Mouse (Mus musculus): Measurements from ENCODE around the gene Arhgef39. TPM values are rescaled to one million over a fixed set of nuclear protein-coding genes. Genes with fewer than 3 reads are reported as not detected.
A peak's percentile ranks its signal among the peaks of the same experiment; 100 is the strongest.

Gene Arhgef39
- polyA plus RNA-seq, 1 experiment, result 5.7 TPM

DNA sequence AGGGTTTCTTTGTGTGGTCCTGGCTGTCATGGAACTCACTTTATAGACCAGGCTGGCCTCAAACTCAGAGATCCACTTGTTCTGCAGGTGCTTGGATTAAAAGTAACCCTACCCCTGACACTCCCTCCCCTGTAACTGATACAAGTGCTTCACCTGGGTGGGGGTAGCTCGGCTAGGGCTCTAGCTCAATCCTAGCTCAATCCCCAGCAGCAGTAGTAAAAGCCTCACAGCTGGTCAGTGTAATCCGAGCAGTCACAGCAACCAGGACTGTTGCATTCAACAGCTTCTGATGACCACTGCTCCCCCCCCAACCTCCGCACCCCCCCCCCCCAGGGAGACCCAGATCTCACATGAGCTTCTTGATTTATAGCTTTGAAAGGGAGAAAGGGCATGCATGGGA, 42.5 kb upstream of the Arhgef39 start:
- Histone ChIP-seq H3K27me3 (ENCODE audit: control insufficient read depth, insufficient read depth, insufficient read length) (no peaks in the 10 kb centered on the region), H3K4me3 (no peak overlapping the region), H3K4me2 (ENCODE audit: low read depth) (no peak overlapping the region), H3K36me3 (ENCODE audit: control insufficient read depth, insufficient read depth) (peaks cover 89% of the 10 kb centered on the region), H3ac (ENCODE audit: control insufficient read depth, insufficient read length) (no peak overlapping the region), H3K79me2 (ENCODE audit: control insufficient read depth, insufficient read depth) (no peaks in the 10 kb centered on the region)
- TF ChIP-seq SRF (IDR thresholded peaks at IDR 0.05; ENCODE audit: control insufficient read depth, insufficient read length, low read depth) (no peak), REST (IDR thresholded peaks at IDR 0.05; ENCODE audit: insufficient read depth, insufficient read length) (no peak), POLR2AphosphoS2 (IDR thresholded peaks at IDR 0.05; ENCODE audit: insufficient read length, low read depth) (no peak), MYOD1 (IDR thresholded peaks at IDR 0.05; ENCODE audit: control insufficient read depth in 1 of 3, insufficient read length in 2 of 3, low read depth in 2 of 3) (no peak), E2F4 (IDR thresholded peaks at IDR 0.05; ENCODE audit: insufficient read depth) (no peak), MYOG (IDR thresholded peaks at IDR 0.05; ENCODE audit: control insufficient read depth in 1 of 3, insufficient read depth in 1 of 3, insufficient read length in 2 of 3, low read depth in 2 of 3) (no peak), TCF3 (IDR thresholded peaks at IDR 0.05; ENCODE audit: insufficient read length, low read depth) (no peak), TCF12 (IDR thresholded peaks at IDR 0.05; ENCODE audit: insufficient read depth, poor library complexity, severe bottlenecking) (no peak), MAX (IDR thresholded peaks at IDR 0.05; ENCODE audit: low read depth) (no peak), CEBPB (IDR thresholded peaks at IDR 0.05; ENCODE audit: insufficient read depth, poor library complexity, severe bottlenecking) (no peak), USF1 (IDR thresholded peaks at IDR 0.05; ENCODE audit: low read depth) (no peak), POLR2A (IDR thresholded peaks at IDR 0.05; ENCODE audit: insufficient read length, low read depth) (no peak)

DNA sequence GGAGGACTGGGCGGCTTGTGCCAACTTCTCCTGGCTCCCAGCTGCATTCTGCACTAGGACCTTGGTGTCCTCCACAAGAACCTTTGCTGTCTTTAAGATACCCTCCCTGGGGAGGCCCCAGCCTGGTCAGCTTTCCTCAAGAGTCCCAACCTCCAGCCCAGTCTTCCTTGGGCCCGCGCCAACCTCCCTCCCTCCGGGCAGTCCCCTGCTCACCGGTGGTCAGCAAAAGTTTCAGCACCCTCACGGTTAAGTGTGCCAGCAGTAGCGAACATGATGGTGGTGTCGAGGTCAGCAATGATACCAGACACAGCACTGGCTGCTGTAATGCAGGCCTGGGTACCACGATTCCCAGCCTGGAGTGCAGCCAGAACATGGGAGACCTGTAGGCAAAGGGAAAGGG, 36.5 kb upstream of the Arhgef39 start:
- TF ChIP-seq MYOD1 (IDR thresholded peaks at IDR 0.05; ENCODE audit: control insufficient read depth in 1 of 3, insufficient read length in 2 of 3, low read depth in 2 of 3) (no peak), REST (IDR thresholded peaks at IDR 0.05; ENCODE audit: insufficient read depth, insufficient read length) (no peak), POLR2A (IDR thresholded peaks at IDR 0.05; ENCODE audit: insufficient read length, low read depth) (no peak), CEBPB (IDR thresholded peaks at IDR 0.05; ENCODE audit: insufficient read depth, poor library complexity, severe bottlenecking) (no peak), E2F4 (IDR thresholded peaks at IDR 0.05; ENCODE audit: insufficient read depth) (no peak), TCF12 (IDR thresholded peaks at IDR 0.05; ENCODE audit: insufficient read depth, poor library complexity, severe bottlenecking) (no peak), TCF3 (IDR thresholded peaks at IDR 0.05; ENCODE audit: insufficient read length, low read depth) (no peak), SRF (IDR thresholded peaks at IDR 0.05; ENCODE audit: control insufficient read depth, insufficient read length, low read depth) (no peak), MYOG (IDR thresholded peaks at IDR 0.05; ENCODE audit: control insufficient read depth in 1 of 3, insufficient read depth in 1 of 3, insufficient read length in 2 of 3, low read depth in 2 of 3) (no peak), MAX (IDR thresholded peaks at IDR 0.05; ENCODE audit: low read depth) (no peak), USF1 (IDR thresholded peaks at IDR 0.05; ENCODE audit: low read depth) (no peak)
- Histone ChIP-seq H3K4me2 (ENCODE audit: low read depth) (no peak overlapping the region), H3K36me3 (ENCODE audit: control insufficient read depth, insufficient read depth) (peaks cover 78% of the 10 kb centered on the region), H3ac (ENCODE audit: control insufficient read depth, insufficient read length) (no peak overlapping the region), H3K4me3 (no peak overlapping the region), H3K27me3 (ENCODE audit: control insufficient read depth, insufficient read depth, insufficient read length) (no peaks in the 10 kb centered on the region), H3K79me2 (ENCODE audit: control insufficient read depth, insufficient read depth) (no peaks in the 10 kb centered on the region)

DNA sequence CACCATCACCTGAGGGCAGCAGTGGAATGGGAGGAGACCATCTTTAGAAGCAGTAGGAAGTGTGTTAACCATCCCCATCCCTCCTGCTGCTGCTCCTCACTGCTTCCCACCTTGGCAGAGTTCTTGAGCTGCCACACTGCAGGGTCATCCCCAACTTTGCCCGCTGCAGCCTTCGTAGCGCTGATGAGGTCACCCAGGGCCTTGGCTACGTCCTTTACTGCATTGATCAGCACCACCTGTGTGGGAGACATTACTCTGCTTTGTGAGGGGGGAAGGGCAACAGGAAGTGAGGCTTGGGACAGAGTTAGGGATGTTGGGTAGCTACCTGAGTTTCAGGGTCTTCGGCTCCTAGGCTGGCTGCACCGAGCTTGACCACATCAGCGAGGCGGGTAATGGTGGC, 36.1 kb upstream of the Arhgef39 start:
- no peak overlapping the region for H3ac ChIP-seq (ENCODE audit: control insufficient read depth, insufficient read length)
- H3K27me3 ChIP-seq (ENCODE audit: control insufficient read depth, insufficient read depth, insufficient read length), result no peaks in the 10 kb centered on the region
- H3K79me2 ChIP-seq (ENCODE audit: control insufficient read depth, insufficient read depth), result no peaks in the 10 kb centered on the region

DNA sequence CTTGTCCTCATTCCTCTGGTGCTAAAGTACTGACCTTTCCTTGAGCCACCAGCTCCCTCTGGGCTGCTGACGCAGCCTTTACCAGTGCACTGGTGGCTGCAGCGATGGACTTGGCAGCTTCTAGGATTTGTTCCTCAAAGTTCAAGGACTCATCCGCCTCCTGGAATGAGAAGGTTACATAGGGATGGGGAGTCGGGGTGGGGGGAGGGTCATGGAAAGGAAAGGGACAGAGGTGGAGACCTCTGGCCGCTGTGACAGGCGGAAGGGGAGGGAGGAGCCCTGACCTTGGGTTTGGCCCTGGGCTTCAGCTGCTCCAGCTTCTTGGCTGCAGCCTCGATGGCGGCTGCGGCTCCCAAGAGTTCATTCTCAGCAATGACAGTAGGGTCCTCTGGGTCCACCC, 33.8 kb upstream of the Arhgef39 start:
- Histone ChIP-seq H3ac (ENCODE audit: control insufficient read depth, insufficient read length) (no peak overlapping the region), H3K27me3 (ENCODE audit: control insufficient read depth, insufficient read depth, insufficient read length) (no peaks in the 10 kb centered on the region), H3K79me2 (ENCODE audit: control insufficient read depth, insufficient read depth) (no peaks in the 10 kb centered on the region), H3K4me3 (no peak overlapping the region), H3K4me2 (ENCODE audit: low read depth) (no peak overlapping the region), H3K36me3 (ENCODE audit: control insufficient read depth, insufficient read depth) (peaks cover 62% of the 10 kb centered on the region)
- no peak for TF ChIP-seq MYOG (IDR thresholded peaks at IDR 0.05; ENCODE audit: control insufficient read depth in 1 of 3, insufficient read depth in 1 of 3, insufficient read length in 2 of 3, low read depth in 2 of 3)
- no peak for TF ChIP-seq MAX (IDR thresholded peaks at IDR 0.05; ENCODE audit: low read depth)
- no peak for TF ChIP-seq TCF12 (IDR thresholded peaks at IDR 0.05; ENCODE audit: insufficient read depth, poor library complexity, severe bottlenecking)
- no peak for TF ChIP-seq E2F4 (IDR thresholded peaks at IDR 0.05; ENCODE audit: insufficient read depth)
- no peak for TF ChIP-seq REST (IDR thresholded peaks at IDR 0.05; ENCODE audit: insufficient read depth, insufficient read length)
- TF ChIP-seq POLR2A (IDR thresholded peaks at IDR 0.05; ENCODE audit: insufficient read length, low read depth), result no peak
- no peak for TF ChIP-seq MYOD1 (IDR thresholded peaks at IDR 0.05; ENCODE audit: control insufficient read depth in 1 of 3, insufficient read length in 2 of 3, low read depth in 2 of 3)

More for the DNA sequence above, 36.1 kb upstream of the Arhgef39 start:
- no peak for TF ChIP-seq MYOG (IDR thresholded peaks at IDR 0.05; ENCODE audit: control insufficient read depth in 1 of 3, insufficient read depth in 1 of 3, insufficient read length in 2 of 3, low read depth in 2 of 3)
- H3K4me2 ChIP-seq (ENCODE audit: low read depth), result no peak overlapping the region
- peaks cover 78% of the 10 kb centered on the region for H3K36me3 ChIP-seq (ENCODE audit: control insufficient read depth, insufficient read depth)
- no peak overlapping the region for H3K4me3 ChIP-seq

DNA sequence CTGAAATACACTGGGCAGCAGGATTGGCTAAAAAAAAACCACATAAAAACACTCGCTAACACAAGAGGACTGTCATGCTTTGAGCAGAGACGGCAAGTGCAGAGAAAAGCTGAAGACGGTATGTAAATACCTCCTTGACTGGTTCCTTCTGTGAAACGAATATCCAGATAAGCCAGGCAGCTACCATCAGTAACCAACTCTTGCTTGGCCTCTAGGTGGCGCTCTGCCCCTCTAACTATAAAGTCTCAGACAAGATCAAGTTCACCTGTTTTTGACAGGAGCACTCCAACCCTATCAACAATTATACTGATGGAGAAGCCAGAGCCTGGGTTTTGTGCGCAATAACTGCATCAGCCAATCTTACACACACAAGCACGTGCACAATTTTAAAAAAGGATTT, 31.1 kb upstream of the Arhgef39 start:
- Histone ChIP-seq H3K27me3 (ENCODE audit: control insufficient read depth, insufficient read depth, insufficient read length) (no peaks in the 10 kb centered on the region), H3K4me2 (ENCODE audit: low read depth) (no peak overlapping the region), H3ac (ENCODE audit: control insufficient read depth, insufficient read length) (no peak overlapping the region), H3K36me3 (ENCODE audit: control insufficient read depth, insufficient read depth) (peaks cover 46% of the 10 kb centered on the region), H3K79me2 (ENCODE audit: control insufficient read depth, insufficient read depth) (no peaks in the 10 kb centered on the region), H3K4me3 (no peak overlapping the region)
- TF ChIP-seq POLR2A (IDR thresholded peaks at IDR 0.05; ENCODE audit: insufficient read length, low read depth), result no peak
- TF ChIP-seq POLR2AphosphoS2 (IDR thresholded peaks at IDR 0.05; ENCODE audit: insufficient read length, low read depth), result peak; percentile 67

Data from myocyte (in vitro differentiated cells).